Mouse (Mus musculus): Measurements from ENCODE around the gene Nphp3. TPM values are rescaled to one million over a fixed set of nuclear protein-coding genes. Genes with fewer than 3 reads are reported as not detected.

Nphp3 gene
- polyA plus RNA-seq, 1 experiment from 2014 or later, result 4.2 TPM

DNA sequence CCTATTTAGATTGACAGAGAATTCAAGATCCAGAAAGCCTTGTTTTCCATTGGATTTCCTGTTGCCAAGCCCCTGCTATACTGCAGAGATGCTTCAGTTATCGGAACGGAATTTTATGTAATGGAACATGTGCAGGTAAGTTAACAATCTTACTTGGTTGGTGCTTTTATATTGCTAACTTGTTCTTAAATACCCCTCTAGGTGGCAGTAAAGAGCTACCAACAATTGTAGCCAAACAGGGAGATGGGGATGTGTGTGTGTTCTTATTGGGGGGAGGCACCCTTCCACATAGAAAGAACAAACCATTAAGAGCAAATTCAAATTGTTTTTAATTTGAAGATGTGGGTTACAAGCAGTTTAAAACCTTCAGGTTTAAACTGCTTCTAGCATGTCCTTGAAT lies 73.5 kb downstream of the Nphp3 start:
- no peak overlapping the region for H3K4me2 ChIP-seq (ENCODE audit: low read length)
- no peaks in the 10 kb centered on the region for H3K36me3 ChIP-seq (ENCODE audit: control insufficient read depth, insufficient read depth, low read length)
- no peaks in the 10 kb centered on the region for H3K9me3 ChIP-seq (ENCODE audit: control insufficient read depth, low read length)
- no peak overlapping the region for H3K27ac ChIP-seq (ENCODE audit: low read depth)
- DNase-seq (ENCODE audit: low spot score) (no peak), ATAC-seq (replicated peaks; ENCODE audit: low FRiP score, low TSS enrichment, low read depth) (no peak)
- H3K4me3 ChIP-seq (ENCODE audit: low read depth, low read length), result no peak overlapping the region
- no peaks in the 10 kb centered on the region for H3K4me1 ChIP-seq (replicated peaks; ENCODE audit: control insufficient read depth, insufficient read depth, low read length)
- WGBS, result 60% methylated on average over 2 of the region's 2 CpGs
- H3K27me3 ChIP-seq (replicated peaks; ENCODE audit: control insufficient read depth, insufficient read depth, low read length), result no peaks in the 10 kb centered on the region
- H3K9ac ChIP-seq (ENCODE audit: low read length), result no peak overlapping the region

GRCm38 (mm10) chr9:104078780-104079179 lies 76.4 kb downstream of the Nphp3 start:
- Histone ChIP-seq H3K9me3 (ENCODE audit: control insufficient read depth, low read length) (no peaks in the 10 kb centered on the region), H3K4me1 (replicated peaks; ENCODE audit: control insufficient read depth, insufficient read depth, low read length) (no peaks in the 10 kb centered on the region), H3K27me3 (replicated peaks; ENCODE audit: control insufficient read depth, insufficient read depth, low read length) (no peaks in the 10 kb centered on the region), H3K4me2 (ENCODE audit: low read length) (no peak overlapping the region), H3K4me3 (ENCODE audit: low read depth, low read length) (no peak overlapping the region), H3K36me3 (ENCODE audit: control insufficient read depth, insufficient read depth, low read length) (no peaks in the 10 kb centered on the region), H3K9ac (ENCODE audit: low read length) (no peak overlapping the region), H3K27ac (ENCODE audit: low read depth) (no peak overlapping the region)
- 100% methylated on average over 1 of the region's 1 CpGs for WGBS
- ATAC-seq (replicated peaks; ENCODE audit: low FRiP score, low TSS enrichment, low read depth), result no peak
- no peak for DNase-seq (ENCODE audit: low spot score)

DNA sequence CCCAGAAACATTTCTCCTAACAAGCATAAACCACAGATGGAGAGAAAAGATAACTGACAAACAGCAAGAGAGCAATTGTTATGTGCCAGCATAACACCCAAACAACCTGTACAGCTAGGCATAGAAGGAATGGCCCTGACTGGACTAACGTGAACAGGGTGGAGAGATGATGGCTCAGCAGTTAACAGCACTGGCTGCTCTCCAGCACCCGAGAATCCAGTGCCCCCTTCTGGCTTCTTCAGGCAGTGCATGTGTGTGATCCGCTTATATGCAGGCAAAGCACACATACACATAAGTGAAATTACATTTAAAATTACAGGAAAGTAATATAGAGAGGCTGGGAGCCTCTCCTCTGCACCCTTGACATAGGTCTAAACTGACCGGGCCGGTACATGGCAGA lies 77.0 kb downstream of the Nphp3 start:
- Histone ChIP-seq H3K9ac (ENCODE audit: low read length) (no peak overlapping the region), H3K27me3 (replicated peaks; ENCODE audit: control insufficient read depth, insufficient read depth, low read length) (no peaks in the 10 kb centered on the region), H3K9me3 (ENCODE audit: control insufficient read depth, low read length) (no peaks in the 10 kb centered on the region), H3K36me3 (ENCODE audit: control insufficient read depth, insufficient read depth, low read length) (no peaks in the 10 kb centered on the region), H3K4me2 (ENCODE audit: low read length) (no peak overlapping the region), H3K4me3 (ENCODE audit: low read depth, low read length) (no peak overlapping the region), H3K27ac (ENCODE audit: low read depth) (no peak overlapping the region), H3K4me1 (replicated peaks; ENCODE audit: control insufficient read depth, insufficient read depth, low read length) (no peaks in the 10 kb centered on the region)
- no peak for ATAC-seq (replicated peaks; ENCODE audit: low FRiP score, low TSS enrichment, low read depth)
- 50% methylated on average over 5 of the region's 5 CpGs for WGBS
- DNase-seq (ENCODE audit: low spot score), result peak; percentile 66

DNA sequence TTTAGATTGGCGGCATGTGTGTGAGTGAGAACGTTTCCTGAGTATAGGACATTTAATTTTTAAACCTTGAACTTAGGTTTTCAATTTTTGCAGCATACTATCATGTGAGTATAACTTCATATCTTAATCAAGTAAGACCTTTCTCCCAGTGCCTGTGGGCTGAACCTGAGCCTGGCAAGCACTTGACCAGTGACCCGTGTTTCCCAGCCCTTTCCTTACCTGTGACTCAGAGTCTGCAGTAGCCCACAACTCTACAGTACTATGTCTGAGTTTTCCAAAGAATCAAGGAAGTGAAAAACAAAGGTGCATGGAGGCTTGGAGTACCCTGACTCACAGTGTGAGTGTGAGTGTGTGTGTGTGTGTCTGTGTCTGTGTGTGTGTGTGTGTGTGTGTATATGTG lies 77.7 kb downstream of the Nphp3 start:
- WGBS, result 73% methylated on average over 3 of the region's 3 CpGs
- no peaks in the 10 kb centered on the region for H3K27me3 ChIP-seq (replicated peaks; ENCODE audit: control insufficient read depth, insufficient read depth, low read length)
- no peak overlapping the region for H3K4me3 ChIP-seq (ENCODE audit: low read depth, low read length)
- DNase-seq (ENCODE audit: low spot score), result no peak
- no peak overlapping the region for H3K27ac ChIP-seq (ENCODE audit: low read depth)
- H3K9ac ChIP-seq (ENCODE audit: low read length), result no peak overlapping the region
- H3K4me1 ChIP-seq (replicated peaks; ENCODE audit: control insufficient read depth, insufficient read depth, low read length), result no peaks in the 10 kb centered on the region
- ATAC-seq (replicated peaks; ENCODE audit: low FRiP score, low TSS enrichment, low read depth), result no peak
- H3K36me3 ChIP-seq (ENCODE audit: control insufficient read depth, insufficient read depth, low read length), result no peaks in the 10 kb centered on the region
- H3K9me3 ChIP-seq (ENCODE audit: control insufficient read depth, low read length), result no peaks in the 10 kb centered on the region
- H3K4me2 ChIP-seq (ENCODE audit: low read length), result no peak overlapping the region

DNA sequence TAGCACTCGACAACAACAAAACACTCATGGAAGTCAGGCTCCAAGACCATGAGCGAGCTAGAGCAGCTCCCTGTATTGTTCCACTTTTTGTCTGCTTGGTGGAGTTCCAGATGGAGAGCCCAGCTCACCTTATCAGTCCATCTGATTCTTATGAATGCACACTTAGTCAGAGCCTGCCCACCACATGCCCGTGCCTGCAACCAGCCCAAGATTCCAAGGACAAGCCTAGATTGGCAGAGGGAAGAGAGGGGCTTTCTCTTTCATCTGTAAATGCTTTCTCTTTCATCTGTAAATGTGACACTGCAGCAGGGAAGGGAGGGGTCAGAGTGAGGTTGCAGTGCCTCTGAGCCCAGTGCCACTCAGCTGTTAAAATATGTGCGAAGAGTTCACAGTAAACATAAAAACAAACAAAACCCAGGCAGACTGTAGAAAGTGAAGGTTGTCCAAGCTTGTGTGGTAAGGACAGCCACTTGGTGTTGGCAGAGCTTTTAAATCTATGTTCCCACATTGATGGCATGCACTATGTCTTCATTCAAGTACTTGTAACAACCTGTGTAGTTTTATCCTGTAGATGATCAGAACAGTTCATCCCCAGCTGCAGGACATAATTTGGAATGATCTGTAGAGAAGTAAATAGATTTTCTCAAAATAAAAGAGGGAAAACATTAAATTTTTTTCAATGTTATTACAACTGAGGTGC lies 83.5 kb downstream of the Nphp3 start:
- H3K9me3 ChIP-seq (ENCODE audit: control insufficient read depth, low read length), result no peaks in the 10 kb centered on the region
- DNase-seq (ENCODE audit: low spot score), result no peak
- no peak overlapping the region for H3K4me3 ChIP-seq (ENCODE audit: low read depth, low read length)
- H3K4me1 ChIP-seq (replicated peaks; ENCODE audit: control insufficient read depth, insufficient read depth, low read length), result no peaks in the 10 kb centered on the region
- H3K27ac ChIP-seq (ENCODE audit: low read depth), result no peak overlapping the region
- no peak for ATAC-seq (replicated peaks; ENCODE audit: low FRiP score, low TSS enrichment, low read depth)
- H3K36me3 ChIP-seq (ENCODE audit: control insufficient read depth, insufficient read depth, low read length), result no peaks in the 10 kb centered on the region
- H3K27me3 ChIP-seq (replicated peaks; ENCODE audit: control insufficient read depth, insufficient read depth, low read length), result no peaks in the 10 kb centered on the region
- 59% methylated on average over 4 of the region's 4 CpGs for WGBS
- no peak overlapping the region for H3K9ac ChIP-seq (ENCODE audit: low read length)
- H3K4me2 ChIP-seq (ENCODE audit: low read length), result no peak overlapping the region

- DNase-seq (ENCODE audit: low spot score), result no peak
- H3K9ac ChIP-seq (ENCODE audit: low read length), result no peak overlapping the region
- no peak for ATAC-seq (replicated peaks; ENCODE audit: low FRiP score, low TSS enrichment, low read depth)
- H3K9me3 ChIP-seq (ENCODE audit: control insufficient read depth, low read length), result no peaks in the 10 kb centered on the region
- no peaks in the 10 kb centered on the region for H3K4me1 ChIP-seq (replicated peaks; ENCODE audit: control insufficient read depth, insufficient read depth, low read length)
- H3K27ac ChIP-seq (ENCODE audit: low read depth), result no peak overlapping the region
- WGBS, result 84% methylated on average over 8 of the region's 8 CpGs
- no peaks in the 10 kb centered on the region for H3K27me3 ChIP-seq (replicated peaks; ENCODE audit: control insufficient read depth, insufficient read depth, low read length)
- H3K4me2 ChIP-seq (ENCODE audit: low read length), result no peak overlapping the region
- H3K4me3 ChIP-seq (ENCODE audit: low read depth, low read length), result no peak overlapping the region
- H3K36me3 ChIP-seq (ENCODE audit: control insufficient read depth, insufficient read depth, low read length), result no peaks in the 10 kb centered on the region
Observed at GRCm38 (mm10) chr9:104088555-104088954, 86.2 kb downstream of the Nphp3 start.

GRCm38 (mm10) chr9:104092945-104093344 lies 90.6 kb downstream of the Nphp3 start:
- H3K27me3 ChIP-seq (replicated peaks; ENCODE audit: control insufficient read depth, insufficient read depth, low read length), result no peaks in the 10 kb centered on the region
- H3K36me3 ChIP-seq (ENCODE audit: control insufficient read depth, insufficient read depth, low read length), result no peaks in the 10 kb centered on the region
- no peaks in the 10 kb centered on the region for H3K9me3 ChIP-seq (ENCODE audit: control insufficient read depth, low read length)
- no peak overlapping the region for H3K9ac ChIP-seq (ENCODE audit: low read length)
- DNase-seq (ENCODE audit: low spot score) (no peak), ATAC-seq (replicated peaks; ENCODE audit: low FRiP score, low TSS enrichment, low read depth) (no peak)
- H3K4me2 ChIP-seq (ENCODE audit: low read length), result no peak overlapping the region
- H3K27ac ChIP-seq (ENCODE audit: low read depth), result no peak overlapping the region
- 96% methylated on average over 5 of the region's 5 CpGs for WGBS
- no peak overlapping the region for H3K4me3 ChIP-seq (ENCODE audit: low read depth, low read length)
- H3K4me1 ChIP-seq (replicated peaks; ENCODE audit: control insufficient read depth, insufficient read depth, low read length), result no peaks in the 10 kb centered on the region

Other genes starting within 250 kb of the Nphp3 start
- 21.2 and 22.1 TPM in 2 replicates for gene Tmem108, start 240.7 kb upstream of the Nphp3 start, polyA plus RNA-seq (2014; fragmentation: Nextera tagmentation; extraction: Ambion mirVana)
- gene Gm28305, start 38.1 kb downstream of the Nphp3 start, polyA plus RNA-seq (2014; fragmentation: Nextera tagmentation; extraction: Ambion mirVana), result not detected in 2 replicates
- 49.2 and 50.3 TPM in 2 replicates for gene Uba5, start 60.6 kb downstream of the Nphp3 start, polyA plus RNA-seq (2014; fragmentation: Nextera tagmentation; extraction: Ambion mirVana)
- 6.4 and 8.3 TPM in 2 replicates for gene Acad11, start 60.8 kb downstream of the Nphp3 start, polyA plus RNA-seq (2014; fragmentation: Nextera tagmentation; extraction: Ambion mirVana)
- 1.2 and 1.4 TPM in 2 replicates for gene Ackr4, start 124.4 kb downstream of the Nphp3 start, polyA plus RNA-seq (2014; fragmentation: Nextera tagmentation; extraction: Ambion mirVana)

Data from intestine, embryonic 14.5 days (tissue).